Mouse (Mus musculus): Measurements from ENCODE around the gene Mctp1.

Mctp1 gene

GRCm38 (mm10) chr13:76620525-76620924 lies 236.2 kb downstream of the Mctp1 start:
- DNase-seq, result no peak

GRCm38 (mm10) chr13:76633707-76634106 lies 249.4 kb downstream of the Mctp1 start:
- peak; percentile 30 for DNase-seq

- DNase-seq, result no peak
Measured at GRCm38 (mm10) chr13:76638282-76638681, 253.9 kb downstream of the Mctp1 start.

- DNase-seq, result no peak
Measured at GRCm38 (mm10) chr13:76659523-76659922, 275.2 kb downstream of the Mctp1 start.

- no peak for DNase-seq
Measured at GRCm38 (mm10) chr13:76681286-76681685, 297.0 kb downstream of the Mctp1 start.

- DNase-seq, result no peak
Measured at GRCm38 (mm10) chr13:76689349-76689748, 305.0 kb downstream of the Mctp1 start.

- no peak for DNase-seq
Measured at GRCm38 (mm10) chr13:76690143-76690542, 305.8 kb downstream of the Mctp1 start.

- no peak for DNase-seq
Measured at GRCm38 (mm10) chr13:76690697-76691096, 306.4 kb downstream of the Mctp1 start.

- no peak for DNase-seq
Measured at GRCm38 (mm10) chr13:76734013-76734412, 349.7 kb downstream of the Mctp1 start.

GRCm38 (mm10) chr13:76750663-76751429 lies 366.5 kb downstream of the Mctp1 start:
- no peak for DNase-seq

GRCm38 (mm10) chr13:76759832-76760490 lies 375.6 kb downstream of the Mctp1 start:
- DNase-seq, result peak; percentile 13

GRCm38 (mm10) chr13:76799662-76800061 lies 415.3 kb downstream of the Mctp1 start:
- DNase-seq, result no peak

- no peak for DNase-seq
Measured at GRCm38 (mm10) chr13:76801126-76801632, 416.8 kb downstream of the Mctp1 start.

- DNase-seq, result peak; percentile 34
Measured at GRCm38 (mm10) chr13:76802051-76802728, 417.9 kb downstream of the Mctp1 start.

- DNase-seq, result no peak
Measured at GRCm38 (mm10) chr13:76802926-76803325, 418.6 kb downstream of the Mctp1 start.

- DNase-seq, result no peak
Measured at GRCm38 (mm10) chr13:76803799-76804198, 419.5 kb downstream of the Mctp1 start.

- DNase-seq, result no peak
Measured at GRCm38 (mm10) chr13:76808871-76809390, 424.6 kb downstream of the Mctp1 start.

- DNase-seq, result no peak
Measured at GRCm38 (mm10) chr13:76809802-76810201, 425.5 kb downstream of the Mctp1 start.

GRCm38 (mm10) chr13:76810496-76810939 lies 426.2 kb downstream of the Mctp1 start:
- DNase-seq, result peak; percentile 54

- no peak for DNase-seq
Measured at GRCm38 (mm10) chr13:76823083-76823482, 438.7 kb downstream of the Mctp1 start.

GRCm38 (mm10) chr13:76824932-76825694 lies 440.8 kb downstream of the Mctp1 start:
- DNase-seq, result no peak

- peak; percentile 33 for DNase-seq
Measured at GRCm38 (mm10) chr13:76827738-76828137, 443.4 kb downstream of the Mctp1 start.

Measured in layer of hippocampus, adult 9-11 months (tissue).